Mouse (Mus musculus): ENCODE measurements around the gene Rpusd4. TPM values are rescaled to one million over a fixed set of nuclear protein-coding genes. Genes with fewer than 3 reads are reported as not detected.
A peak's percentile ranks its signal among the peaks of the same experiment; 100 is the strongest.

The Rpusd4 gene
- 10 to 100 TPM in 1 of 2 experiments, 1 to 10 TPM in 1; 9.8 to 10.8 TPM for total RNA-seq (2021)
- long read RNA-seq, experiment 1, transcript Rpusd4-201 (7 exons, 1,821 nt), result major isoform, 12 of 12 reads
- long read RNA-seq, experiment 1, partial matches to known transcripts, result 0 of 12 reads
- long read RNA-seq, experiment 1, other reads (novel, unspliced or antisense), result 0 of 12 reads
- long read RNA-seq, experiment 2, transcript Rpusd4-201 (7 exons, 1,821 nt), result major isoform, 5 of 7 reads
- long read RNA-seq, experiment 2, partial matches to known transcripts, result 1 of 7 reads
- long read RNA-seq, experiment 2, other reads (novel, unspliced or antisense), result 1 of 7 reads

GRCm38 (mm10) chr9:35267146-35267975 is at the start of gene Rpusd4, which contains the start of gene Fam118b:
Gene Rpusd4, plus strand, starts transcription at chr9:35267865.
Gene Fam118b, minus strand, starts transcription at chr9:35267805.
- peak; percentile 93 to 94 for DNase-seq (ENCODE audit: low spot score in 2 of 2)

- no peak for DNase-seq (ENCODE audit: low spot score in 2 of 2)
These were observed 49.7 kb upstream of the Rpusd4 start for GRCm38 (mm10) chr9:35217963-35218362.

GRCm38 (mm10) chr9:35223466-35223865 is 44.2 kb upstream of the Rpusd4 start:
- DNase-seq (ENCODE audit: low spot score in 2 of 2), result no peak

- DNase-seq (ENCODE audit: low spot score in 2 of 2), result no peak
These were observed 39.0 kb upstream of the Rpusd4 start for GRCm38 (mm10) chr9:35228671-35229070.

GRCm38 (mm10) chr9:35235996-35236395 is 31.7 kb upstream of the Rpusd4 start:
- peak in 1 of 2 experiments; percentile 8 for DNase-seq (ENCODE audit: low spot score in 2 of 2)

GRCm38 (mm10) chr9:35238371-35238770 is 29.3 kb upstream of the Rpusd4 start:
- DNase-seq (ENCODE audit: low spot score in 2 of 2), result no peak

- DNase-seq (ENCODE audit: low spot score in 2 of 2), result no peak
These were observed 28.6 kb upstream of the Rpusd4 start for GRCm38 (mm10) chr9:35238915-35239571.

- DNase-seq (ENCODE audit: low spot score in 2 of 2), result no peak
These were observed 27.9 kb upstream of the Rpusd4 start for GRCm38 (mm10) chr9:35239734-35240133.

GRCm38 (mm10) chr9:35247405-35247804 is 20.3 kb upstream of the Rpusd4 start:
- no peak for DNase-seq (ENCODE audit: low spot score in 2 of 2)

GRCm38 (mm10) chr9:35249476-35249875 is 18.2 kb upstream of the Rpusd4 start:
- no peak for DNase-seq (ENCODE audit: low spot score in 2 of 2)

GRCm38 (mm10) chr9:35257365-35257764 is 10.3 kb upstream of the Rpusd4 start:
- DNase-seq (ENCODE audit: low spot score in 2 of 2), result no peak

- no peak for DNase-seq (ENCODE audit: low spot score in 2 of 2)
These were observed 5.2 kb upstream of the Rpusd4 start for GRCm38 (mm10) chr9:35262418-35262817.

GRCm38 (mm10) chr9:35263431-35263830 is 4.2 kb upstream of the Rpusd4 start:
- DNase-seq (ENCODE audit: low spot score in 2 of 2), result no peak

GRCm38 (mm10) chr9:35264509-35264908 is 3.2 kb upstream of the Rpusd4 start:
- DNase-seq (ENCODE audit: low spot score in 2 of 2), result no peak

GRCm38 (mm10) chr9:35267976-35268715 is 481 bp downstream of the Rpusd4 start:
- DNase-seq (ENCODE audit: low spot score in 2 of 2), result peak in 1 of 2 experiments; percentile 11

GRCm38 (mm10) chr9:35277855-35278365 is 10.2 kb downstream of the Rpusd4 start:
- no peak for DNase-seq (ENCODE audit: low spot score in 2 of 2)

- DNase-seq (ENCODE audit: low spot score in 2 of 2), result no peak
These were observed 10.8 kb downstream of the Rpusd4 start for GRCm38 (mm10) chr9:35278451-35278850.

- DNase-seq (ENCODE audit: low spot score in 2 of 2), result peak; percentile 49 to 62
These were observed 14.6 kb downstream of the Rpusd4 start for GRCm38 (mm10) chr9:35282006-35282850.

GRCm38 (mm10) chr9:35282851-35283200 is 15.2 kb downstream of the Rpusd4 start:
- DNase-seq (ENCODE audit: low spot score in 2 of 2), result no peak

Data from left cerebral cortex, adult 18-20 months (tissue).